Mouse (Mus musculus) lung, postnatal 4 days (tissue): ENCODE measurements around the gene Tigd3.
"Not testable (repeated sequence)": the region's sequence is repeated elsewhere in the genome, so short reads cannot be mapped to it uniquely, and the experiment has no call there.

Source experiments
- DNase-seq, 2 experiments: peaks; one replicate each; pipeline ENCODE4 v3.0.0; 2021

Gene Tigd3

DNA sequence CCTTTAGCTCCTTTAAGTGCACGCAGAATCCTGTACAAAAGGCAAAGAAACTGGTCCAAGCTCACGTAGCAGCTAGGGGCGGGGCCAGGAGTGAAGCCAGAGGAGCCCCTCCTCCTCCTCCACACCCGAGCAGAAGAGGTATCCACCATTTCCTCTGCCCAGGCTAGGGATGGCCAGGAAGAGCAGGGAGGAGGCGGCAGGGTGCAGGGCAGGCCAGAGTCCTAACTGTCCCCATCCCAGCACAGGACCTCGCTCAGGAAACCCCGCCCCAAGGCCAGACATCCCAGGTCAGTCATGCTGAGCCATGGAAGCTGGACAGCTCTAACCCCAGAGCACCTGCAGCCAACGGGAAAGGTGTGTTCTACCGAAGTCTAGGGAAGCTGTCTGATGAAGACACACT lies 27.8 kb upstream of the Tigd3 start:
- peak; percentile 23 to 60 for DNase-seq

DNA sequence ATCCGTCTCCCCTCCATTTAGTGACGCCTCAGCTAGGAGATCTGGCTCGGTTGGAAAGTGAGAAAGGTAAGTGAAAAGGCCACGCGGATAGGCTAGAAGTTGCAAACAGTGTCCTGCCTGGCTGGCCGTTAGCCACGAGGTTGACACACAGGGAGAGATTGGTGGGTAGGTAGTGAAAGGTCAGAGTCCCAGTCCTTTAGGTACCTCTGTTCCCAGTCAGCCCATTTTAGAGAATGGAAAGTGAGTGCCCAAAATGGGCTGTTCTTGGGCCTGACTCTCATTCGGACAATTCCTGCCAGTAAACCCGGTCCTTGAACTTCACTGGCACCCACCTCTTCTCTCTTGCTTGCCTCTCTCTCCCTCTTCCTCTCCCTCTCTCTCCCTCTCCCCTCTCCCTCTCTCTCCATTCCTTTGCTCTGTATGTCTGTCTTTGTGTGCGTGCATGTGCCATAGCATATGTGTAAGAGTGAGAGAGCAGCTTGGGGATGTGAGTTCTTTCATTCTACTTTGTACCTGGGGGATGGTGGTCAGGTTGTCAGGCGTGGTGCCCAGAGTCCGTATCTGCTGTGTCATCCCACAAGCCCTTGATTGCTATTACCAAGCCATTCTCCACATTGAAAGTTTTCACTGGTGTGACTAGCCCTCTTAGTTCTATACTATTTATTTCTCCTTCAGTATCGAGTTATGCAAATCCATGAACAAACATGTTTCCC lies 19.2 kb upstream of the Tigd3 start, which contains the start of gene Dpf2:
Gene Dpf2 (minus strand): TSS at position 4 of the 713 bp plus-strand sequence.
- no peak for DNase-seq

DNA sequence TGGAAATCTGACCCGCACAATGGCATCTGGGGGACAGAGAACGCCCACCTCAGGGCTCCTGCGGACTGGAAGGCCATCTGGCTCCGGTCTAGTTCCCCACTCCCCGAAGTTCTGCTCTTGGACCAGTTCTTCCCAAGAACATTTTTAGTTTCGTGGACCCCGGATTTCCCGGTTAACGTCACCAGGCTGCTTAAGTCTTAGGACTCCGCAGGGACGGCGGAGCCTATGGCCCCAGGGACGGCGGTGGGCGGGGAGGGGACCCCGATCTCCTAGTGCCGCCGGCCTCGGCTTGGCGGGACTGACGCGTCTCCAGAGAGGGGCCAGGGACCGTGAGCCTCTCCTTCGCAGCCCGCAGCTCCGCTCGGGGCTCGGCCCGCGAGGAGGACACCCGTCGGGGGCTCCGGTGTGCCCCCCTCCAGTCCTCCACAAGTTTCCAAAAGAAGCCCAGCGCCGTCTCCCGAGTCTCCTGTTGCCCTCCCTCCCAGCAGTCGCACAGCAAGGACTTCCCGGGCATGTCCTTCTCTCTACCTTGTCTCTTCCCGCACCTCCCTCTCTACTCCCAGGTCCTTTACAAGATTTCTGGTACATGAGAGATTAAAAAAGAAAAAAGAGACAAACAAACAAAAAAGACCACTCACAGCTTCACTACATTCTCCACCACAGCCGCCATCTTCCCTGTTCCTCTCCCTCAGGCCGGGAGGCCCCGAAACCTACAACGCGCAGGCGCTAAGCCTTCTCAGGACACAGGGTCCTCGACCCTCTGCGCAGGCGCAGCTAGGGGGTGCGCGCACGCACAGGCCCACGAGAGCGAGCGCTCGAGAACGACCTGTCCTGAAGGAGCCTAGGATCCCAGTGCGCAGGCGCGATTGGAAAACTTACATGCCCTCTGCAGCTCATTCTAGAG lies 18.4 kb upstream of the Tigd3 start:
- peak; percentile 99 for DNase-seq

DNA sequence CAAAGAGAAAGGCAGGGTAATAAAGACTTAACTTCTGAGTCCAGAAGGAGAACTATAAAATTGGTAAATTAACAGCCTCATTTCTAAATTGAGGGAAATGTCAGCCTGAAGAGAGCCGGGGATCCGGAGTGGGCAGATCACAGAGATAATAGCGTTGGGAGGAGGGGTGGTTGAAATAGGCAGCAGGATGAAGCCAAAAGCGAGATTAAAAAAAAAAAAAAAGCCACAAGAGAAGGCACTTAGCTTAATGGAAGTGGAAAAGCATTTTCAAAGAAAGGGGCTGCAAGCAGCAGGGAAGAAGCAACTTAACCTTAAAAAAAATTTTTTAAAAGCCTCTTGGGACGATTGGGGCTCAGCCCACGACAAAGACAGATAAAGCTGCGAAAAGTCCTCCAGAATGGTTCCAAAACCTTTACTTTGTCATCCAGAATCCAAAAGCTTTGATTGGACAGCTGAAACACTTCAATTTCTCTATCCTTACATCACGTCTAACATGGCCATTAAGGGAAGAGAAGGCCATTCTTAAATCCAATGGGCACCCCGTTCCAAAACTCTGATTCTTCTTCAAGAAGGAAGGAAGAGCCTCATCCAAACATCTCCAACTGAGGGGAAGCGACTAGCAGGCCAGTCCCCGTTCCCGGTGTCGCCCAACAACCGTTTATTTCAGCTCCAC lies 17.6 kb upstream of the Tigd3 start:
- DNase-seq, result no peak

DNA sequence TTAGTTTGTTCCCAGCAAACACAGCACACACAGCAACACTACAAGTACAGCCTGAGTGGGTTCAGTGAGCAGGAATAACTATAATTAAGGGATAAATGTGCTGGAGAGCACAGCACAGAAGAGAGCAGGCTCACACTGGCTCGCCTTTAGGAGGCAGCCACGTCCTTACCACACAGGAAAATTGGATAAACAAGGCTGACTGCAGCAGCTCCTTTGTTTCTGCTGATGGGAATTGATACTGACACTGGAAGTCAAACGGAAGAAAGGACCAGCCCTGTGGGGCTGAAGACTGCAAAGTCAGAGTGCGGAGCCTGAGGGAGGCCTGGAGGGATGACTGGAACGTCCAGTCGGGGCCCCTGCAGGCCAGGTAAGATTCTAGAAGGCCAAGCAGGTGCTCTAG lies 16.3 kb upstream of the Tigd3 start:
- DNase-seq, result no peak

DNA sequence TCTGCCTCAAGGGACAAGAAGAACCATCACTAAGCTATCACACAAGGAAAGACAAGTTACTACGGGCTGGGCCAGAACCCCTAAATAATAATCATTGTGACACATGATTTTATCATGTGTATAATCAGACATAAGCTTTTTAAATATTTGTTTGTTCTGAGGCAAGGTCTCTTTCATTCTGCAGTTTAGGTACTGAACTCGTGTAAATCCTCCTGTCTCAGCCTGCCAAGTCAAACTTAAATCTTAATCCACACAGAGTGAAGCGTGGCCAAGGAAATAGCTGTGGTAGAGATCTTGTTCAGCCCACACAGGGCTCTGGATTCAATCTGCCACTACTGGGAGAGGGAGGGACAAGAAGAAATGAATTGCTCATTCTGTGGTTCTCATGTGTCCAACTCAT lies 13.3 kb upstream of the Tigd3 start:
- DNase-seq, result no peak

DNA sequence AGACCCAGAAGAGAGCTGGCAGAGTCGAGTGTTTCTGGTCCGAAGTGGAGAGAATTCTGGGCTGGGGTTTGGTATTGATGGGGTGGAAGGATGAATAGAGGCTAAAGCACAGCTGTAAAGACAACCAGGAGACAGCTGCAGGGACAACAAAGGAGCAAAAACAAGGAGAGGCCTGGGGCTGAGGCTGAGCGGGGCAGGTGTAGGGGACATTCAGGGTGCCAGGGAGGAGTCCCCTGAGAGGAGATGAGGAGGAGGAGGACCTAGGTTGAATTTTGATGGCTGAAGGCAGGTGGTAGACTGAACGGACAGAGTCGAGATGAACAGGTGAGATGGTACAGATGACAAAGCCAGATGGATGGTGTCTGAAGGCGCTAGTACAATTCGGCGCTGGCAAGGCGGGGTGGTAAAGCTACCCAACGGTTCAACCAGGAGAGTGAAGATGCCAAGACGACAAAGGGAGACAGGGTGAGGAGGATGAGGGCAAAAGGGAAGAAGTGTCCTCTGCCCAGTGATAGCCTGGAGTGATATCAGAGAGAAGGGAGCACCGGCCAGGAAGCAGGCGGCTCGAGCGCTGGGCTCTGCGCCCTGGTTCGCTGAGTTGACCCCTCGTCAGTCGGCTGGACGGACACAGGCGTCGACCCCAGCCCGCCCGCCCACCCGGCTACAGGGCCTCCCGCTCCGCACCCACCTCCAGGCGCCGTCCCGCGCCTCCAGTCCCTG lies 507 bp downstream of the Tigd3 start:
- DNase-seq, result no peak

DNA sequence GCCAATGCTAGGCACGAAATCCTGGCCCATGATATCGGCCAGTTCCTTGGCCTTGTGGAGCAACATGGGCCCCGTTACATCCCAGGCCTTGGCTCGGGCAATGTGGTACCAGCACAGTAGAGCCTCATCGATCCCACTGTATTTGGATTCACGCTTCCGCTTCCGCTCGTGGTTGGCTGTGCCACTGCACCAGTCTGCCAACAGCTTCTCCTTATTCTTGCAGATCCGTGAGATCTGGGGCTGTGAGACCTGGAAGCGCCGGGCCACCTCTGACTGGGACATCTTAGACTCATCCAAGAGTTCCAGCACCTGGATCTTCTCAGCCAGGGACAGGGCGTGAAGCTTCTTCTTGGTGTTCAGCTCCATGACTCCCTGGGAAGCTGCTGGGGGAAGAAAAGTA lies 1.2 kb downstream of the Tigd3 start:
- no peak for DNase-seq

DNA sequence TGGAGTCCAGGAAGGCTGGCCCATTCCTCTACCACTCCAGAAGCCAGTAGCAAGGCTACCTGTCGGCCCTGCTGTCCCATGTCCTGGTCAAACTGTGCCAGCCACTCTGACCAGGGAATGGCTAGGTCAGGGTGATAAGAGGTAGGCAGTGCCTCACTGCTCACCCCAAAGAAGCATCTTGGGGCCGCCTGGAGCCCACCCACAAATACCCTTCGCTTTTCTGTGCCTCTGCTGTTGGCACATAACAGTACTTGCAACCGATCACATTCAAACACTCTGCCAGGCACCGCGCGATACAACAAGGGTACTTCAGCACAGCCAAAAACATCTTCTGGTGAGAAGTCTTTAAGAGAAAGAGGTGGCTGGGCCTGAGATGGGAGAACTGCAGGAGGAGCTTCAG lies 1.7 kb downstream of the Tigd3 start:
- DNase-seq, result no peak

DNA sequence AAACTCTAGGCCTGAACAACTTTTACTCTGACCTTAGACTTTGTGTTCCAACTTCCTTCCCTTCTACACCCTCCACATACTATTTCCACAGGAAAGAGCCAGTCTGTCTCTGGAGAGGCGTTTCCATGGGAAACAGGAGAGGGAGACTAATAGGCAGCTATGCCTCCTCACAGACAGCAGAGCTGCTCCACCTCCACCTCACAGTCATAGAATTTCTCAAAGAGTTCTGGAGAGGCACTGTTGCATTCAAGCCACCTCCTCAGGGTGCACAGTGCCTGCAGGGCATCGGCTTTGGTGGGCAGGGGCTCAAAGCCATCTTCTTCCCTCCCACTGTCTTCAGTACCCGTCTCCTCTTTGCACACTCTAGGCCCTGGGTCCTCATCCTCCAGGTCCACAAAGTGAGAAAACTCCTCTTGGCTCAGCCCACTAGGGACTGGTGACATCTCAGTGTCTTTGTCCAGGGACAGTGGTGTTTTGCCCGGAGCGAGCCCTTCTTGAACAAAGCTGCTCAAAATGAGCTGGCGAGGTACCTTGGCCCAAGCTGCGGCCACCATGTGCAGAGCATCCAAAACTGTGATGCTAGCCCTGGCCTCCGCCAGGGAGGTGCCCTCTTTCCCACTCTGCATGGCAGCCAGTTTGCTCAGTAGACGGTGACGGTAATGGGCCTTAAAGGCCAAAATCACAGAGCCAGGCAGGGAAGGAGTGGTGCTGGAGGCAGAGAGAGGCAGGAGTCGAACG lies 2.3 kb downstream of the Tigd3 start:
- no peak for DNase-seq

DNA sequence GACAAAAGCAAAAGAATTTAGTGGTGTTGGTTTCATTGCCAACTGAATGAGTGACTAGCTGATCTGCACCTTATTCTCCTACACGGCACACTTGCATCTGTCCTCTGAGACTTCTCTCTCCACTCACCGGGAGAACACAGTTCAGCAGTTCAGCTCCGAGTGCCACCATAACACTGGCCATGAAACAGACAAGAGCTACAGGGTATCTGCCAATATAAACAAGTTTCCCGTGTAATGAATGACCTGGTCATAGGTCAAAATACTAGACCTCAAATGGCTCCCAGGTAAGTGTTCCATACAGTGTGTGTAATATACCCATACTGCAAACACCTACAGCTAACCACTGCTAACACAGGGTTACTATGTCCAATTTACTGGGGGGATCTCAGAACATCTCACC lies 4.7 kb downstream of the Tigd3 start:
- no peak for DNase-seq

DNA sequence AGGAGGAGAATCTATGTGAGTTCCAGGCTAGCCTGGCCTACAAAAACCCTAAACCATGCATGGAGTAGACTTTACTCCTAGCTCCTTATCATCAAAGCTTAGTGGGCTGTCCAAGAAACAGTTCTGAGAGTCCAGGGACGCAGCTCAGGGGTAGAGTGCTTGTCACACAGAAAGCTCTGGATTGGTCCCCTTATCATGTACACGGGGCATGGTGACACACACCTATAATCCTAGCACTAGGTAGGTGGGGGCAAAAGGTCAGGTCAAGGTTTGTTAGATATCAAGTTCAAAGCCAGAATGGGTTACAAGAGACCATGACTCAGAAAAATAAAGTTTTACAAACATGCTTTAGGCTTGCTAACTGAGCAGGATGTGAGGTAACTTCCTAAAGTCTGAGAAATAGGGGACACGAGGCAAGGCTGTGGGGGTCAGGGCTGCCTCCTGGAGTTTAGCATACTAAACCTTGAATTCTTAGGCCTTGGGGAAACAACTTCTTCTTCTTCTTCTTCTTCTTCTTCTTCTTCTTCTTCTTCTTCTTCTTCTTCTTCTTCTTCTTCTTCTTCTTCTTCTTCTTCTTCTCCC lies 6.6 kb downstream of the Tigd3 start:
- no peak for DNase-seq

DNA sequence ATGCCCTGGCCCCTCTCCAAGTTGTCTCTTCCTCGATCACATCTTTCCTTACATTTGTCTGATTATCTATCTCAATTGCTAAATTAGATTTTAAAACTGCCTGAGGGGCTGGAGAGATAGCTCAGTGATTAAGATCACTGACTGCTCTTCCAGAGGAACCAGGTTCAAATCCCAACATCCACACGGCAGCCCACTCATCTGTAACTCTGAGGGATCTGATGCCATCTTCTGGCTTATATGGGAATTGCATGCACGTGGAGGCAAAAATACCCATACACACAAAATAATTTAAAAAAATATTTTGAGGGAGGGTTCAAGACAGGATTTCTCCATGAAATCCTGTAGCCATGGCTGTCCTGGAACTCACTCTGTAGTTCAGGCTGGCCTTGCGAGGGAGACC lies 8.1 kb downstream of the Tigd3 start:
- no peak for DNase-seq

DNA sequence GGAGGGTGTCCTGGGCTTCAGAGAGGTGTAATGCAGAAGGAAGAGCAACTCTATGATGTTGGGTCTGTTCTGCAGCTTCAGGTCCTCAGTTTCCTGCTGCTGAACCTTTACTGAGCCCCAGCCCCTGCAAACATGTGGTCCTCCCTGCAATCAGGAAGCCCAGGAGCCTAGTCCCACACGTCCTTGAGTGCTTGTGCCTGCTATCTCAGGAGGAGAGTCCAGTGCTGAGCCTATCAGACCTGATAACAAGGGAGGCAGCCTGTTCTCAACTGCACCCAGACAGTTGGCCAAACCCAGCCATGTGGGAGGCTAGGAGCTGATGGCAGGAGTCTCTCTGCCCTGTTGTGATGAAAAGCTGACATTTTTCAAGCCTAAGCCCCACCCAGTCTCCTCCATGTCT lies 10.0 kb downstream of the Tigd3 start:
- no peak for DNase-seq

DNA sequence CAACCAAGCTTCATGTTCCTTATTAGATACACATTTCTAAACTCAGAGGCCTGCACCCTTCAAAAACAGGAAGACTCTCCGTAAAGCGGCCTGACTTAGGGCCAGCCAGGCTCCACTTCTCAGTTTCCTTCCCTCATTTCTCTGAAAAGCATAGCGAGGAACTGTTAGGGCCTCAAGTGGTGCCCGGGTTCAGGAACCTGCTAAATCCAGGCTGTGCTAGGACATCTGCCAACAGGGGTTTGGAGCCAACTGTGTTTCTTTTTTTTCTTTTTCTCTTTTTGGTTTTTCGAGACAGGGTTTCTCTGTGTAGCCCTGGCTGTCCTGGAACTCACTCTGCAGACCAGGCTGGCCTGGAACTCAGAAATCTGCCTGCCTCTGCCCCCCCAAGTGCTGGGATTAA lies 11.9 kb downstream of the Tigd3 start:
- DNase-seq, result not testable (repeated sequence)

DNA sequence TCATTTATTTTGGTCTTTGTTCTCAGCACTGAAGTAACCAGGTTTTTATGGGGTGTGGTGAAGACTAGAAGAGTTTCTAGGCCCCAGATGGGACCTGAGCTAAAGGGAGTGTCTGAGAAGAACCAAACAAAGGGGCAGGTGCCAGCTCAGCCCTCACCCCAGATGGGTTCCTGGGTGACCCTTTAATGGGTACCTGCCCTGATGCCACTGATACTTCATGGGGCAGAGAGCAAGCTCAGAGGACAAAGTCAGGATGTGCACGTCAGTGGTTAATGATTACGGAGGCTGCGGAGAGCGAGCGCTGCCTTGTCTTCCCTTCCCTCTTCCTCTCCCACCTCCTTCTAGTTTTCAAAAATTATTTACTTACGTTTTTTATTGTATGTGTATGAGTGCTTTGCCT lies 12.8 kb downstream of the Tigd3 start:
- DNase-seq, result no peak

DNA sequence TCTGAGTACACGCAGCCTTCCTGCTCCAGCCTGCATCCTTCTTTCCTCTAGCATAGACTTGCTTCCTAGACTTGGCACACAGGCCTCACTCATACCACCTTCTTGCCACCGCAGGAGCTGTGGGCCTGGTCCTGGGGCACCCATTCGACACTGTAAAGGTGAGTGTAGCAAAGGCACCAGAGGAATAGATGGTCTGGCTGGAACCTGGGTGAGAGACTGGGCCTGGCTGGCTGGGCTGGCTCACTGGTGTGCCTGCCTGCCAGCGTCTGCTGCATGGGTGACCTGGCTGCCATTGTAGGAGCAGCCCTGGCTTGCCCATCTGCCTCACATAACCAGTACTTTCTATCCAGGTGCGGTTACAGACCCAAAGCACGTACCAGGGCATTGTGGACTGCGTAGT lies 14.2 kb downstream of the Tigd3 start:
- no peak for DNase-seq

DNA sequence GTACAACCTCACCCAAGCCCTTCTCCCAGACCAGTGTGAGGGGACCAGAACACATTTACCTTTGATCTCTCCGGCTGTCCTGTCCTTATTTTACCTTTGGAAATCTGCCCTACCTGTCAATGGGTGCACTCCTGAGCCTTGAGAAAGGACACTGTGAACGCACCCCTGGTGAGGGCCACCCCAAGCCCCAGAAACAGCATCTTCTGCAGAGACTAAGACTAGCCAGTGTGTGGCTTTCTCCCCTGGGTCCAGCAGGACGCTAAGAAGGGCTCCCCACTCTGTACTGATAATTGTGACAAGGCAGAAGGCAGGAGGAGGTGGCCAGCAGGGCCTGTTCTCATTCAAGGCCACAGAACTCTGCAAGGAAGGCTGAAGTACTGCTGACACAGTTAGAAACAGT lies 15.0 kb downstream of the Tigd3 start:
- no peak for DNase-seq

DNA sequence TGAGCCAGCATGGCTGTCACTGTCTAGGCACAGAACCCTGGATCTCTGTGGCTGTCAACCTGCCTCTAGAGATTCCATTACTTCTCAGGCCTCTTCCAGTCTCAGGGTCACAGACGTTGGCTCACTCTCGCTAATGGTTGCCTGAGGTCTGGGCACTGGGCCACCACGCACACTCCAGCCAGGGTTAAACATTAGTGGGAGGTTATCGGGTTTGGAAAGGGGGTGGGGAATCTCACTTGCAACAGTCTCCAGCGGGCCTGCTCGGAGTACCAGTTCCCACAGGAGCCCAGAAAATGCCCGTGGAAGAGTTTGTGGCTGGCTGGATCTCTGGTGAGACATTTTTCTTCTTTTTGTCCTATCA lies 15.6 kb downstream of the Tigd3 start:
- DNase-seq, result peak; percentile 61 to 78

DNA sequence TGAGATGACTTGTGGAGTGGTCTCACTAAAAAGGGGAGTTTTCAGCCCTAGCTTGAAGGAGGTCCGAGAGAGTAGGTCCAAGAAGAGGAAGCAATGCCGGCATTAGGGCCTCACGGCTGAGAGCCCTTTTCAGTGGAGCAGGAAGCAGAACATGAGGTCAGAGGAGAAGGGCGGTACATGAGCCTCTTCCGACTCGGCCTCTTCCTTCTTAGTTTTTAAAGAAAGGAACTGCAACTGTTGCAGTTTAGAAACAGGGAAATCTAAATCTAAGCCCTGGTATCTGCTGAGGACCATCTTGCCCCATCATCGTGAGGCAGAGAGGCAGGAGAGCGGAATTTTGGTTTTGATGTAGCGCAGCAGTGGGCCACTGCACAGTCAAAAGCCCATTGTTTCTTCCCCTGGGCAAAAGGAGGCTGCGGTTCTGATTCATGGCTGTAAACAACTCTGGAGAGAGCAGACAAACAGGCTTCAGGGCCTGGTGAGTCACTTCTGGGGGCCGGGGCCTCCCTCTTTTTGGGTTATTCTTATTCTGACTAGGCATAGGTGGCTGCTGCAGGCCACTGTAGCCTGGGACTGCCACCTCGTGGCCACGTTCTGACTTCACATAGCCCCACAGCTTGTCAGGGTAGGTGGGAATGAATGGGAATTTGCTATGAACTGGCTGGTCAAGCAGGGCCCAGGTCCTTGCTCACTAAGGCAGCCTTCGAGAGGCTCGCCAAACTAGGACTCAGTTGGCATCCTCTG lies 16.2 kb downstream of the Tigd3 start, which contains the start of gene Slc25a45:
Gene Slc25a45 (plus strand): TSS at position 191 of the 744 bp plus-strand sequence.
- DNase-seq, result peak; percentile 87

DNA sequence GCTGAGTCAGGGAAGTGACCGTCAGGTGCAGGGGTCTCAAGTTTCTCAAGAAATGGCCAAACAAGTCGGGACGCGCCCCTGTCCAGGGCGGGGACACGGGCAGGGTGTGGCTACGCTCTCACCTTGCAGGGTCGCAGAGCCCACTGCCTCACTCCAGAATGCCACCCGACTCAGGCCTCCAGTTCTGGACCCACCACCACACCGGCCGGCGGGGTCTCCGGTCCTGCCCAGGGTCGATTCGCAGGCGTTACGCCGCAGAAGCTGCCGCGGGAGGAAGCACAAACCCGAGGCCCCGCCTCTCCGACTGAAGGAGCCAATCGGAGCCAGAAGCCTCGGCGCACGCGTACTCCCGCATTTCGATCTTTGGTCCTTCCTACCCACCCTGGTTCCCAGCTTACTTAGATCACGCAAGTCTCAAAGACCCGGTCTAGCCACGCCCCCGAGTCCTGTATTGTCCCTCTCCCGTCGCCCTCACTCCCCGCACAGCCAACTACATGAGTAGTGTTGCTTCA lies 18.9 kb downstream of the Tigd3 start, which contains the start of gene Frmd8:
Gene Frmd8 (minus strand): TSS at position 306 of the 512 bp plus-strand sequence.
- DNase-seq, result peak; percentile 96
